Mouse (Mus musculus): ENCODE measurements at regions not wholly inside any gene's neighbourhood (a gene's known extent, or its start where the extent isn't known, plus 50 kb on each side); places are given as distances from the start of the nearest gene placed in this dataset.
"Not testable (repeated sequence)": the region's sequence is repeated elsewhere in the genome, so short reads cannot be mapped to it uniquely, and the experiment has no call there.

- peak in 1 of 2 experiments; percentile 16 for DNase-seq (ENCODE audit: low spot score in 2 of 2)
Measured at GRCm38 (mm10) chr6:31130522-31130921, 171.6 kb upstream of the Klf14 start.

GRCm38 (mm10) chr6:31131716-31132115 lies 172.8 kb upstream of the Klf14 start:
- peak in 1 of 2 experiments; percentile 9 for DNase-seq (ENCODE audit: low spot score in 2 of 2)

GRCm38 (mm10) chr6:31132396-31133190 lies 173.7 kb upstream of the Klf14 start:
- peak in 1 of 2 experiments; percentile 16 for DNase-seq (ENCODE audit: low spot score in 2 of 2)

- DNase-seq (ENCODE audit: low spot score in 2 of 2): no peak
Measured at GRCm38 (mm10) chr6:31133896-31134735, 175.2 kb upstream of the Klf14 start.

DNA sequence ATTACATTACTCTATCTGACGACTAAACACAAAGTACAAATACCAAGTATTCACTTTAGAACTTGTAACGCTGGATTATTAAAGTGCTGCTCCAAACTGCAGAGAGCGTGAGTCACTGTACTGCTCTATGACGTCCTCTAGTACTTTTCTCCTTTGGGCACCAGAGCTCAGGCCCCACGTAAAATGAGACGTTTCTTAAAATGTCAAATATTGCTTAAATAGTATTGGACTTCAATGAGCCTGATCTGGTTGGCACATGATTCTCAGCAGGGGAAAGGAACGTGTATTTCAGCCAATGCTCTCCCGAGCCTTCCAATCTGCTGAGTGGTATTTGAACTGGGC lies 175.8 kb upstream of the Klf14 start:
- DNase-seq (ENCODE audit: low spot score in 2 of 2): no peak

- no peak for DNase-seq (ENCODE audit: low spot score in 2 of 2)
Measured at GRCm38 (mm10) chr6:31135580-31135979, 176.7 kb upstream of the Klf14 start.

- no peak for DNase-seq (ENCODE audit: low spot score in 2 of 2)
Measured at GRCm38 (mm10) chr6:31136895-31137294, 178.0 kb upstream of the Klf14 start.

GRCm38 (mm10) chr6:31137351-31137750 lies 178.5 kb upstream of the Klf14 start:
- no peak for DNase-seq (ENCODE audit: low spot score in 2 of 2)

GRCm38 (mm10) chr6:31140000-31140399 lies 181.1 kb upstream of the Klf14 start:
- no peak for DNase-seq (ENCODE audit: low spot score in 2 of 2)

DNA sequence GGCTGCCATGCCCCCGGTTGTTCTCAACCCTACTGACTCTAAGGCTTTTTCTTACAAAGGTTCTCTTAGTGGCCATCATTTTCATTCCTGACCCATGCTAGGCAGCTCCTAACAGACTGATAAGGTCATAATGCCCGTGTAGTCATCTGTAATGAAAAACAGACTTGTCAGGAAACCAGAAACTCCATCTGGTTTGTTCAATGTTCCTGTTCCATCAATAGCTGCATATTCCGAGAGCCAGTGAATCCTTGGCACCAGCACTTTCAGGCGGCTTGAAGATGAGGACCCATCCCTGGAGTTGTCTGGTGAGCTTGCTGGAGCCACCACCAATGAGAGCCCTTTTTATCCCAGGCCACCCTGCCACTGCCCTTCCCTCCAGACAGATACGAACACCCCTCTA lies 181.7 kb upstream of the Klf14 start:
- no peak for DNase-seq (ENCODE audit: low spot score in 2 of 2)

DNA sequence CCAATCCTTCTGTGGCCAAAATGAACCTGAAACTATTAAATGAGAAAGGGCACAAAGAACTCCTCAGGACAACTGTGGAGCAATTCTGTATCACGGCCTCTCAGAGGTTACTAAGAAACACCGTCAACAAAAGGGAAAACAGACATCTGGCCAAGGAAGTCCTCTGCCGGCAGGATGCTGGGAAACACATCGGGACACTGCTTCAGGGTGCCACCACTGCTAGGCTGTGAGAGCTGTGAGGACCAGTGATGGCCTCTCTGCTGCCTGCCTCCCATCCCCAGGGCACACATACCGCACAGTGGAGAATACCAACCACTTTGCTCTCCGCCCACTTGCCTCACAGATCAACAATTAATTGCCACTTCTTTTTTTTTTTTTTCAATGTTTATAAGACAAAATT lies 182.6 kb upstream of the Klf14 start:
- no peak for DNase-seq (ENCODE audit: low spot score in 2 of 2)

GRCm38 (mm10) chr6:31142479-31143007 lies 183.7 kb upstream of the Klf14 start:
- DNase-seq (ENCODE audit: low spot score in 2 of 2): not testable (repeated sequence)

GRCm38 (mm10) chr6:31145687-31146086 lies 186.8 kb upstream of the Klf14 start:
- DNase-seq (ENCODE audit: low spot score in 2 of 2): no peak

DNA sequence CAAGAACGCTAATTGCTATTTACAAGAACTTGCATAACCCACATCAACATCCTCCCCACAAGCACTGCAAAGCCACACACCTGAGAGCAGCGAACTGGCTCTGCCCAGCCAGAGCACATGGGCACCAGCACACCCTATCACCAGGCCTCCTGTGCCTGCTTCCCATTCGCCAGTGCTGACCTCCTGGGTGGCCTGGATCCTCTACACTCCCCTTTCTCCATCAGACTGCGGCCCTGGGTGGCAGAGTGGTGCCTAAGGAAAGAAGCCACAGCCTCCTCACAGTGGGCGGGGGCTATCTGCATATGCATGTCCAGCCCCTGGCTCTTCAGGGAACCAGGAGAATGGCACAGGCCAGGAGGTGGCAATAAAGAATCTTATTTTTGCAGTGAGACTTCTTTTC lies 187.9 kb upstream of the Klf14 start:
- no peak for DNase-seq (ENCODE audit: low spot score in 2 of 2)

DNA sequence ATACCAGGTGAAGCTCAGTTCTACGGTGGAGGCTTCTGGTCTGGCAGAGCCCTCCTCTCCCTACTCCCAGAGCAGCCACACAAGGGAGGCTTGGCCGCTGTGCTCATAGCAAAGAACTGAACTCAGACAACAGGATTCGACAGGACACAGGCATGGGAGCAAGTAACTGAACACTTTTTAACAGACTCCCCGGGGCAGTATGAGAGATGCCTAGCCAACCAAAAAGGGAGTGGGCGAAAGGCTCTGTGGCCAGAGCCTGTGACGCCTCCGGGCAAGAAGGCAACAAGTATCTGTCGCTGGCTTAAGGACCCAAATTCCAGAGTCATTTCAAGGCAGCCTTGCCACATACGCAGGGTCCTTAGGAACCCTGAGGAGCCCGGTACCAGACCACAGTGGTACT lies 188.8 kb upstream of the Klf14 start:
- no peak for DNase-seq (ENCODE audit: low spot score in 2 of 2)

GRCm38 (mm10) chr6:31148311-31148856 lies 189.5 kb upstream of the Klf14 start:
- DNase-seq (ENCODE audit: low spot score in 2 of 2): no peak

DNA sequence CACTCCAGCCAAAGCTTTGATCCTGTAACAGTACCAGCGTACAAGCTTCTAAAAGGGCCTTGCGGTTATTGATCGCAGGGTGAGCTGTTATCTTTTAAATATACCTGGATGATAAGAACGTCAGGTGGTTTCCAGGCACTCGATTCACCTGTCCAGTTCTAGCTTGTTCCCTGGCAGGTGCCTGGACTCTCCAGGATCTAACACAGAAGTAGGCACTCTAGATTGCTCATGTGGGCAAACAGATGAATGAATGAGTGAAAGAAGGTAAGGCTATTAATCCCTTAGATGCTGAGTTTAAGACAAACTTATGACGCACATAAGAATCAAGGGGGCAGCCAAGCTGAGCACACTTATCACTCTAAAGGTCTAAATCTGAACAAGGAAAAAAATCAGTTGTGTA lies 190.3 kb upstream of the Klf14 start:
- no peak for DNase-seq (ENCODE audit: low spot score in 2 of 2)

DNA sequence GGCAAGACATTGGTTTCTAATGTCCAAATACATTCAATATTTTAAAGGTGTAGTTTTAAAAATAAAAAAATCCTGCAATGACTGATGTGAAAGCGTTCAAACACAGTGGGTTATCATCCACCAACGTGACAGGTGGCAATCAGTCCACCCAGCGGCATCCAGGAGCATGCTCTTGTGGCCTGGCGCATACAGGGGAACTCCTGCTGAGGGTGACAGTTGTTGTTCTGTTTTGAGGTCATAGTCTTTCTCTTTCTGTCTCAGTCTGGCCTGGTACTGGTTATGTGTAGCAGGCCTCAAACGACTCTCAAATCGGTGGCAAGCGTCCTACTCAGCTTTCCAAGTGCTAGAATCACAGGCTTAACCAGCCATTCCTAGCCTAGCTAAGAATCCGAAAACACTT lies 191.5 kb upstream of the Klf14 start:
- no peak for DNase-seq (ENCODE audit: low spot score in 2 of 2)

DNA sequence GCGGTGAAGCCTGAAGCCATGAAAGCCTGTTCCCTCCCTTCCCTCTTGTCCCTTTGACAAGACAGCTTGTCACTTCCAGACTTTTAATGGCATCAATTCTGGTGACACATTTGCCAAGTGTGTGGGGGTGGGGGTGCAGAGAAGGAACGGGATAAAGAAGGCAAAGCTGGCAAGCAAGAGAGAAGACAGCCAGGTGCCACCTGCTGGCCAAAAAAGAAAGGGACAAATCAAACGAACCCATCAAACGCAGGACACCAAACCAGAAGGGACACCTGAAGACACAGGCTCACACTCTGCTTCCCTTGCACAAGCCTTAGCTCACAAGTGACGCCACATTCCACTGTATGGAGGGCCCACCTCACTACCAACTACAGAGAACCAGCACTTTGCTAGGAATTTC lies 197.0 kb upstream of the Klf14 start:
- no peak for DNase-seq (ENCODE audit: low spot score in 2 of 2)

GRCm38 (mm10) chr6:31156999-31157398 lies 198.1 kb upstream of the Klf14 start:
- DNase-seq (ENCODE audit: low spot score in 2 of 2): no peak

DNA sequence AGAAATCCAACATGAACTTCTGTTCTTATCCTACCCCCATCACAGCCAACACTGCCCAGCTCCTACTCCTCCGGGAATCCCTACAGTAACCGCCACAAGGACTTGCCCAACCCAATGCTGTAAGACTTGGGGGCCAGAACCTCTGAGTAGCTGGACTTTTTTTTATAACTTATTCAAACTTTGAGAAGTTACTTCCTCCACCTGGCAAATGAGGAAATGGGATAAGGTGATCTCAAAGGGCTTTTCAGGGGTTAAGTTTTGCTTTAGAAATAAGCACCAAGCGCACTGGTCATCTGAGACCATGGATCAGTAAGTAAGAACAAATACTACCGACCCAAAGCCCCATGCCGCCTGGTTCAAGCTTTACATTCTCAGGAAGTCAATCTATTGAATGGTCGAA lies 198.6 kb upstream of the Klf14 start:
- no peak for DNase-seq (ENCODE audit: low spot score in 2 of 2)

DNA sequence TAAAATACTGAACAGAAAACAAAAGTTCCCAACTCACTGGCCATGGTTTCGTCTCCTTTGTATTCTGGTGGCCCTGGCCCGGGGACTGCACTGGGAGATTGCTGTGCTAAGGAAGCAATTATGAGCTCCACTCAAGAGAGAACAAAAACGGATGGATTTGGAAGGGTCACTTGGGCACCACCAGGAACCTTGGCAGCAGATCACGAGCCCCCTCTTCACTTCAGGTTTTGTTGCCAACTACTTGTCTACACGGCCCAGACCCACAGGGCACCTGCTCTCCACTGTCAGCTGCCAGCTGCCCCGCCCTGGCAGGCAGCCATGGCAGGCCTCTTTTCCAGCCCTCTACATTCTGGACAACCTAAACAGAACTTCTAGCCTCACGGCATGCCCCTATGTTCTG lies 199.8 kb upstream of the Klf14 start:
- no peak for DNase-seq (ENCODE audit: low spot score in 2 of 2)

Measured in adrenal gland, adult 18-20 months (tissue).